Mouse (Mus musculus): ENCODE measurements around the gene Tomm70a. TPM values are rescaled to one million over a fixed set of nuclear protein-coding genes. Genes with fewer than 3 reads are reported as not detected.

The Tomm70a gene
- polyA plus RNA-seq, 2 experiments = 31.1 to 47.6 TPM

DNA sequence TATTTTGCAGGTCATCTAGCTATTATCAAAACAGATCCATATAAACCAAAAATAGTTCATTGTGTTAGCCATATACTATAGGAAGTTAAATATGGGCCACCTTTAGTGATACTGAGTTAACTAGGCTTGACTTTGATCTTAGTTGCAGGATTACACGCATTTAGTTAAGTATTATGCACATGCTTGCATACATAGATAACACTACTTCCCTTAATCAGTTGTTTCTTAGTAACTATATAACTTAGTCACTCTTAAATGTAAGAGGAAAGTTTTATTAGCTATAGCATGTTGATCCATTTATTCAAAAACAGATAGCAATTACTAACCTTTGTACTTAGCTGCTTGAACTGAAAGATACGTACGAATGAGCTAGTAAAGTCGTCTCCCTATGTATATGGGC, 29.9 kb downstream of the Tomm70a start:
- no peak overlapping the region for H3K27ac ChIP-seq (replicated peaks; ENCODE audit: low read depth, low read length)
- ATAC-seq (ENCODE audit: low FRiP score, low read depth) = no peak
- no peaks in the 10 kb centered on the region for H3K4me1 ChIP-seq (ENCODE audit: control insufficient read depth, insufficient read depth, low read length)
- no peaks in the 10 kb centered on the region for H3K27me3 ChIP-seq (ENCODE audit: control insufficient read depth, insufficient read depth, low read length)
- WGBS = 97% methylated on average over 4 of the region's 4 CpGs
- H3K9ac ChIP-seq (ENCODE audit: low read depth, low read length, severe bottlenecking) = no peak overlapping the region
- H3K9me3 ChIP-seq (ENCODE audit: control insufficient read depth, low read length) = no peaks in the 10 kb centered on the region
- no peak overlapping the region for H3K4me2 ChIP-seq (replicated peaks; ENCODE audit: low read depth, low read length, severe bottlenecking)
- DNase-seq (ENCODE audit: low spot score) = no peak
- peaks cover 74% of the 10 kb centered on the region for H3K36me3 ChIP-seq (ENCODE audit: control insufficient read depth, insufficient read depth, low read length)
- TF ChIP-seq POLR2A (IDR thresholded peaks at IDR 0.05; ENCODE audit: borderline replicate concordance, extremely low read depth, insufficient read depth, insufficient read length) = no peak
- no peak overlapping the region for H3K4me3 ChIP-seq (replicated peaks; ENCODE audit: low read length)

DNA sequence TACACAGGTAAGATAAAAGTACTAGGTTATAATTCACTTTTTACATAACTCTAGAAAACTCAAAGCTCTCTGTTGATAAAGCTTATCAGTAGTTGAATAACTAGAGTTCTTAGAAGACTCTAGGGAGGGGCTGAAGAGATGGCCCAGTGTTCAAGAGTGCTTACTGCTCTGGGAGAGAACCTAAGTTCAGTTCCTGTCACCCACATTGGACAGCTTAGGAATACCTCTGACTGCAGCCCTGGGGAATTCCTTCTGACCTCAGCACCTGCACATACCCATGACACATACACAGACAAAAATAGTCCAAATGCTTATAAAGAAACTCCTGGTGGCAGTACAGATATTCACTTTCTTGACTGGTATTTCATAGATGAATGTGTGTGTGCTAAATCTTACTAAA, 34.4 kb downstream of the Tomm70a start:
- peaks cover 72% of the 10 kb centered on the region for H3K36me3 ChIP-seq (ENCODE audit: control insufficient read depth, insufficient read depth, low read length)

DNA sequence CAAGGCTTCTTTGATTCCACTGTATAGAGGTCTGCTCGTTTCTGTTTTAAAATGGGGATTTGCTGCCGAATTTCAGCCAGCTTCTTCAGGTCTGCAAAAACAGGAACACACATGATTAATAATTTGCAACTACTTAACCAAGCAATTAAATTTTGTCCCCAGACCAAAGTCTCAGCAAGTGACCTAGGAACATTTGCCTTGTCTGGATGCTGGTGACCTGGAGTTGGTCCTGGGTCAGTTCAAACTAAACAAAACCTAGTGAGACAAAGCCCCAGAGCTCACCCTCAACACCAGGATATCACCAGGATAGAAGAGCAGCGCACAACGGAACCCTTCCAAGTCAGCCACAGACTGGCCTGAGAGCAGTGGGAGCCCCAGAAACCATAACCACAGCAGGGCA, 35.6 kb downstream of the Tomm70a start:
- no peaks in the 10 kb centered on the region for H3K9me3 ChIP-seq (ENCODE audit: control insufficient read depth, low read length)
- TF ChIP-seq POLR2A (IDR thresholded peaks at IDR 0.05; ENCODE audit: borderline replicate concordance, extremely low read depth, insufficient read depth, insufficient read length) = no peak
- no peaks in the 10 kb centered on the region for H3K4me1 ChIP-seq (ENCODE audit: control insufficient read depth, insufficient read depth, low read length)
- no peaks in the 10 kb centered on the region for H3K27me3 ChIP-seq (ENCODE audit: control insufficient read depth, insufficient read depth, low read length)
- no peak overlapping the region for H3K27ac ChIP-seq (replicated peaks; ENCODE audit: low read depth, low read length)
- ATAC-seq (ENCODE audit: low FRiP score, low read depth) (no peak), DNase-seq (ENCODE audit: low spot score) (no peak)
- WGBS = 90% methylated on average over 4 of the region's 4 CpGs
- H3K4me3 ChIP-seq (replicated peaks; ENCODE audit: low read length) = no peak overlapping the region
- no peak overlapping the region for H3K9ac ChIP-seq (ENCODE audit: low read depth, low read length, severe bottlenecking)
- H3K4me2 ChIP-seq (replicated peaks; ENCODE audit: low read depth, low read length, severe bottlenecking) = no peak overlapping the region
- peaks cover 64% of the 10 kb centered on the region for H3K36me3 ChIP-seq (ENCODE audit: control insufficient read depth, insufficient read depth, low read length)

More for the DNA sequence above, 34.4 kb downstream of the Tomm70a start:
- H3K4me3 ChIP-seq (replicated peaks; ENCODE audit: low read length) = no peak overlapping the region
- H3K27ac ChIP-seq (replicated peaks; ENCODE audit: low read depth, low read length) = no peak overlapping the region
- no peak for TF ChIP-seq POLR2A (IDR thresholded peaks at IDR 0.05; ENCODE audit: borderline replicate concordance, extremely low read depth, insufficient read depth, insufficient read length)
- DNase-seq (ENCODE audit: low spot score) = no peak
- H3K9me3 ChIP-seq (ENCODE audit: control insufficient read depth, low read length) = no peaks in the 10 kb centered on the region
- no peak overlapping the region for H3K9ac ChIP-seq (ENCODE audit: low read depth, low read length, severe bottlenecking)
- no peak overlapping the region for H3K4me2 ChIP-seq (replicated peaks; ENCODE audit: low read depth, low read length, severe bottlenecking)
- no peaks in the 10 kb centered on the region for H3K27me3 ChIP-seq (ENCODE audit: control insufficient read depth, insufficient read depth, low read length)
- no peaks in the 10 kb centered on the region for H3K4me1 ChIP-seq (ENCODE audit: control insufficient read depth, insufficient read depth, low read length)
- ATAC-seq (ENCODE audit: low FRiP score, low read depth) = no peak

DNA sequence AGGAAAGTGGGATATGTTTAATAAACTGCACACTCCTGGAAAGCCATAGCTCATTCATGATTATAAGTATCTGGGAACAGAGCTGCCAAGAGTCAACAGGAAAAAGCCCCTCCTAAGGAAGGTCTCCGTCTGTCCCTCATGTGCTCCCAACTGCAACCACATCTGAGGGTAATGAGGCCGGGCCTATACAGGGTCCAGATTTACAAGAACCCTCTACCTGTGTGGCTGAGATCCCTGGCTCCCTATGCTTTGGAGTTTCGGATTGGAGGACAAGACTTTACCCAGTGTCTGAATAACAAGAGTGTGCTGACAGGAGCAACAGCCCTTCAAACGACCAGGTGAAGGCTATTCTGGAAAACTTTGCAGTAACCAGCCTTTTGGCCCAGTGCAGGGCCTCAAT, 36.2 kb downstream of the Tomm70a start:
- peaks cover 60% of the 10 kb centered on the region for H3K36me3 ChIP-seq (ENCODE audit: control insufficient read depth, insufficient read depth, low read length)
- ATAC-seq (ENCODE audit: low FRiP score, low read depth) = no peak
- no peaks in the 10 kb centered on the region for H3K4me1 ChIP-seq (ENCODE audit: control insufficient read depth, insufficient read depth, low read length)
- WGBS = 74% methylated on average over 4 of the region's 4 CpGs
- no peaks in the 10 kb centered on the region for H3K27me3 ChIP-seq (ENCODE audit: control insufficient read depth, insufficient read depth, low read length)
- no peak overlapping the region for H3K27ac ChIP-seq (replicated peaks; ENCODE audit: low read depth, low read length)
- H3K4me3 ChIP-seq (replicated peaks; ENCODE audit: low read length) = no peak overlapping the region
- no peak overlapping the region for H3K9ac ChIP-seq (ENCODE audit: low read depth, low read length, severe bottlenecking)
- no peak for TF ChIP-seq POLR2A (IDR thresholded peaks at IDR 0.05; ENCODE audit: borderline replicate concordance, extremely low read depth, insufficient read depth, insufficient read length)
- no peak overlapping the region for H3K4me2 ChIP-seq (replicated peaks; ENCODE audit: low read depth, low read length, severe bottlenecking)
- no peak for DNase-seq (ENCODE audit: low spot score)
- no peaks in the 10 kb centered on the region for H3K9me3 ChIP-seq (ENCODE audit: control insufficient read depth, low read length)

DNA sequence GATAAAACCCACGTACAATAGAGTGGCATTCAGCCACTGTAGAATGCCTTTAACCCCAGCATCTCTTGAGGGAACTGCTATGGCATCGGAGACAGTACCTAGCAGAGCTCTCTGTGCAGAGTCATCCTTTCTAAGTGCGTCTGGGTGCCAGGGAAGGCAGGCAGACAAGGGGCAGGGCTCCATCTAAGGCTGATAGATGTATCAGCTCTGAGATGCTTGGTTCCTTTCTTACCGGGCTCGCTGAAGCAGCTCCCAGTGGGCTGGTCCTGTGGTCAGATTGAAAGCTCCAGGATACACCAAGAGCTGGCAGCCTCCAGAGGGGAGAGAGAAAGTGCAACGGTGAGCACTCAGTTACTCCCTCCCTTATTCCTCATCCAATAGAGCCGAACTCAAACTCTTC, 38.3 kb downstream of the Tomm70a start:
- H3K27ac ChIP-seq (replicated peaks; ENCODE audit: low read depth, low read length) = no peak overlapping the region
- WGBS = 67% methylated on average over 7 of the region's 7 CpGs
- no peaks in the 10 kb centered on the region for H3K27me3 ChIP-seq (ENCODE audit: control insufficient read depth, insufficient read depth, low read length)
- no peak overlapping the region for H3K9ac ChIP-seq (ENCODE audit: low read depth, low read length, severe bottlenecking)
- peaks cover 58% of the 10 kb centered on the region for H3K36me3 ChIP-seq (ENCODE audit: control insufficient read depth, insufficient read depth, low read length)
- ATAC-seq (ENCODE audit: low FRiP score, low read depth) = no peak
- DNase-seq (ENCODE audit: low spot score) = no peak
- H3K4me3 ChIP-seq (replicated peaks; ENCODE audit: low read length) = no peak overlapping the region
- TF ChIP-seq POLR2A (IDR thresholded peaks at IDR 0.05; ENCODE audit: borderline replicate concordance, extremely low read depth, insufficient read depth, insufficient read length) = no peak
- H3K9me3 ChIP-seq (ENCODE audit: control insufficient read depth, low read length) = no peaks in the 10 kb centered on the region
- H3K4me1 ChIP-seq (ENCODE audit: control insufficient read depth, insufficient read depth, low read length) = no peaks in the 10 kb centered on the region
- no peak overlapping the region for H3K4me2 ChIP-seq (replicated peaks; ENCODE audit: low read depth, low read length, severe bottlenecking)

DNA sequence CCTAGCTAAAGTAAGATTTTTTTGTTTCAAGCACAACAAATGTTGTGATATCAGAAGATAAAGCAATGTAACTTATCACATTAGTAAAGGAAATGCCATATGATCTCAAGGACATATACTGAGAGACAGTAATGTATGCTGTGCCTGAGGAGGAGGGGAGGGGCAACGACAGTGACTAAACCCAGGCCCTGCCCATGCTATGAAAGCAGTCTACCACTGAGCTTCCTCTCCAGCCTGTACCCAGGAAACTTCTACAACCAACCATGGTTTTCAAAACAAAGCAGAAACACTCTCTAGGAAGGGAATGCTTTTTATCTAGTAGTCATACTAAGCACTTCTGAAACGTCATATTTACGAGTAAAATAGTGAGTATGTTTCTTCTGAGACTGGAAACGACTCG, 41.3 kb downstream of the Tomm70a start:
- TF ChIP-seq POLR2A (IDR thresholded peaks at IDR 0.05; ENCODE audit: borderline replicate concordance, extremely low read depth, insufficient read depth, insufficient read length) = no peak
- H3K4me2 ChIP-seq (replicated peaks; ENCODE audit: low read depth, low read length, severe bottlenecking) = no peak overlapping the region
- H3K9ac ChIP-seq (ENCODE audit: low read depth, low read length, severe bottlenecking) = no peak overlapping the region
- ATAC-seq (ENCODE audit: low FRiP score, low read depth) (no peak), DNase-seq (ENCODE audit: low spot score) (no peak)
- peaks cover 3% of the 10 kb centered on the region; the same call in 1 of the 2 replicates for H3K4me1 ChIP-seq (ENCODE audit: control insufficient read depth, insufficient read depth, low read length)
- no peak overlapping the region for H3K27ac ChIP-seq (replicated peaks; ENCODE audit: low read depth, low read length)
- no peaks in the 10 kb centered on the region for H3K9me3 ChIP-seq (ENCODE audit: control insufficient read depth, low read length)
- peaks cover 41% of the 10 kb centered on the region for H3K36me3 ChIP-seq (ENCODE audit: control insufficient read depth, insufficient read depth, low read length)
- H3K4me3 ChIP-seq (replicated peaks; ENCODE audit: low read length) = no peak overlapping the region
- no peaks in the 10 kb centered on the region for H3K27me3 ChIP-seq (ENCODE audit: control insufficient read depth, insufficient read depth, low read length)
- 83% methylated on average over 5 of the region's 5 CpGs for WGBS
